Mouse (Mus musculus): ENCODE data around the gene Zfp575. TPM values are rescaled to one million over a fixed set of nuclear protein-coding genes. Genes with fewer than 3 reads are reported as not detected.

Gene Zfp575
- total RNA-seq, 1 experiment from 2014 or later: 0.48 TPM

DNA sequence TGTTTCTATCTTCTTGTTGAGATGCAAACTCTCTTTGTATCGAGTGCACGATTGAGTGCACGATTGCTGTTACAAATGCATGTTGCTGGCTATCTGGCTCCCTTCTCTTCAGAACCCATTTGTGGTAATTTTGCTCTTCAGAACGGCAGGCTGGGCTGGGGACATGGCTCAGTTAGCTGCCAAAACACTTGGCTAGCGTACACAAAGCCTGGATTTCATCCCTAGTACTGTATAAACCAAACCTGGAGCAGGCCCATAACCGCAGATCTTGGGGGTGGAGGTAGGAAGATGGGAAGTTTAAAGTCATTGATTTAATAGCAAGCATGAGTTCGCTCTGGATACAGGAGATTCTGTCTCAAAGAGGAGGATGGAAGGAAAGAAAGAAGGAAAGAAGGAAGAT is 18.1 kb upstream of the Zfp575 start:
- DNase-seq: no peak

DNA sequence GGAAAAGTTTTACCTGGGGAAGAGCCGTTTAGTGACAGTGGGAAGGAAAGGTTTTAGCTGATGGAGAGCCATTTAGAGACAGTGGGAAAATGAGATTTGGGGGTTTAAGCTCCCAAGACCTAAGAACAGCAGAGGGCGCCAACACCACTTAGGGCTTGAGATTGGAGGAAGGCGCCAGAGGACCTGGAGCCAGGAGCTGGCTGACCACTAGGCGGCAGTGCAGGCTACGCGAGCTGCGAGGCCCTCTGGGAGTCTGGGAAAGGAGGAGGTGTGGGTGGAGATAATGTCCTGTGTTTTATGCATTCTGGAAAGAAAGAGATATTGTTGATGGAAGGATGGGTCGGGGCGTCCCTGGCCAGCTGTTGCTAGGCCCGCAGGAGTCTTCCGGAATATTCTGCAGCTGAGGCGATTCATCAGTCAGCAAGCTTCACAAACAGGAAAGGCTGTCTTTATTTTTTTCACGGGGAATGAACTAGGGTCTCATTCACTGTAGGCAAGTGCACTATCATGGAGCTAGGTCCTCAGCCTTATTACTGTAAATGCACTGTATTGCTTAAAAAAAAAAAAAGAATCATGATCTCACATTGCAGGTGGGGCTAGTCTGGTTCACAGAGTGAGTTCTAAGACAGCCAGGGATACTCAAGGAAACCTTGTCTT is 13.6 kb upstream of the Zfp575 start:
- peak; percentile 98 for DNase-seq

DNA sequence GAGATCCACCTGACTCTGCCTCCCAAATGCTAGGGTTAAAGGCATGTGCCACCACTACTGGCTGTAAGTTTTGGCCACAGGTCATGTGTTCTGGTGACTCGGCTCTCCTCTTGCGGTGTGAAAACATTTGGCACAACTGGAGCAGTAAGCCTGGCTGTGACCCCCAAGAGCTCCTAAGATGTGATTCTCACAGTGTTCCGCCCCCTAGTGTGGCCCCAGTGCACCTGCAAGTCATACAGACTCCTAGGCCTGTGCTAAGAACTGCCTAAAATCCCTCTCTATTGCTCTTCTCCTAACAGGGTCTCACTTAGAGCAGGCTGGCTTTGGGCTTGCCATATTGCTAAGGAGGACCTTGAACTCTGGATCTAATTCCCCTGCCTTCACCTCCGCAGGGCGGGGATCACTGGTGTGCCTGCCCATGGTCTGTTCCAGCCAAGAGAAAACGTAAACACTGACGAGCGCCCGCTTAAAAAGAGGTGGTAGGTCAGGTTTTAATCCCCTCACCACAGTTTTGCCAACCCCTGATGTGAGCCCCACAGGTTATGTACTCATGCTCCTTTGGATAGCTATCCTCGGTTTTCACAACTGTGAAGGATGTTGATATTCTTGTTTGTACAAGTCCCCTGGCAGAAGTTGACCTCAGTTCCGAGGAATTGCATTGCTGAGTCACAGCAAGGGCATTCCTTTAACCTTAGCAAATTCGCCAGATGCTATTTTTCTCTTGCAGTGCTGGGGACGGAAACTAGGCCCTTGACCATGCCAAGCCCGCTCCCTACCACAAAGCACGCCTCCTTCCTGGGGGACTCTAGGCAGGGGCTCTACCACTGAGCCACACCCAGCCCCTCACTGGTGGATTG is 12.0 kb upstream of the Zfp575 start:
- peak; percentile 38 for DNase-seq

DNA sequence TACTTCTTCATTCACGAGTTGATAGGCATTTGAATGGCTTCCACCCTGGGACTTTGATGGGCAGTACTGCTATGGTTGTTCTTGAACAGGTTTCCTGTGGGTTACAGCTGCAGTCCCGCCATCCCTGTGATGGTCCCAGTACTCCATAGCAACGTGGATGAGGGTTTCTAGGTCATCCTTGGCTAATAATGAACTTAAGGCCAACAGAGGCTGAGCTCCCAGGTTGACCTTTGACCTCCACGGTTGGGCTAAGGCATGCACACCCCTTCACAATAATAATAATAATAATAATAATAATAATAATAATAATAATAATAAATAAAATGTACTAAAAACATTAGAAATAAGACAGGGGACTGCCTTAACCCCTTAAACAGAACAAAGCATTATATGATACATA is 10.7 kb upstream of the Zfp575 start:
- DNase-seq: no peak

DNA sequence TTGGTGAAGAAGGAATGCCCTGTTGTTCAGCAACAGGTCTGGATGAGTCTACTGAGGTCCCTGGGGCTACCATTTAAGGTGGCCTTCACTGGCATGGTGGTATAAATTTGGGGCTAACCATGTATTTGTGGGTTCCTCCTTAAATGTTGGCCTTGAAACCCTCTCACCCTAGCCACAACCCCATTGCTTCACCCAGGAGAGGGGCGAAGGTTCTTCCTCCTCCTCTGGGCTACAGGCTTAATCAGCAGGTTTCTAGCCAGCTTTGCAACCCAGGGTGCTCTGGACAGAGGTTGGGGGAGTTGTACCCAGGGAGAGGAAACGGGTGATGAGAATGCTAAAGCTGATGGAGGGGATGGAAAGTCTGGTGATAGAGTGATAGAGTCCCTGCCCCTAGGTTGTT is 8.0 kb upstream of the Zfp575 start:
- DNase-seq: no peak

DNA sequence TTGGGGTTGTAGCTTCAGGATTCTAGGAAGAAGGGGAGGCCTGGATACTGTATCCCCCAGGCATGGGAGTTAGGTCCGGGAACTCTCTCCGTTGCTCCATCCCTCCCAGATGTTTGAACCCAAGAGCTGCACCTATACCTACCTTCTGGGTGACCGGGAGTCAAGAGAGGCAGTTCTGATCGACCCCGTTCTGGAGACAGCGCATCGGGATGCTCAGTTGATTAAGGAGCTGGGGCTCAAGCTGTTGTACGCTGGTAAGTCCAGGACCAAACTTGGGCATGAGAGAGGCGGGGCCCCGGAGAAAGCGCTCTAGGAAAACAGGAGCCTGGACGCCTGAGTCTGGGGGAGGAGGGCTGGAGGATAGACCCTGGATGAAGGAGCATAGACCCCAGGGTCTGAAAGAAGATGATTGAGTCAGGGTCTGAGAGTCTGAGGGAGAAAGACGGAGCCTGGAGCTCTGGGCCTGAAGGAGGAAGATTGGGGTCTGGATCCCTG is 6.9 kb upstream of the Zfp575 start:
- DNase-seq: no peak

DNA sequence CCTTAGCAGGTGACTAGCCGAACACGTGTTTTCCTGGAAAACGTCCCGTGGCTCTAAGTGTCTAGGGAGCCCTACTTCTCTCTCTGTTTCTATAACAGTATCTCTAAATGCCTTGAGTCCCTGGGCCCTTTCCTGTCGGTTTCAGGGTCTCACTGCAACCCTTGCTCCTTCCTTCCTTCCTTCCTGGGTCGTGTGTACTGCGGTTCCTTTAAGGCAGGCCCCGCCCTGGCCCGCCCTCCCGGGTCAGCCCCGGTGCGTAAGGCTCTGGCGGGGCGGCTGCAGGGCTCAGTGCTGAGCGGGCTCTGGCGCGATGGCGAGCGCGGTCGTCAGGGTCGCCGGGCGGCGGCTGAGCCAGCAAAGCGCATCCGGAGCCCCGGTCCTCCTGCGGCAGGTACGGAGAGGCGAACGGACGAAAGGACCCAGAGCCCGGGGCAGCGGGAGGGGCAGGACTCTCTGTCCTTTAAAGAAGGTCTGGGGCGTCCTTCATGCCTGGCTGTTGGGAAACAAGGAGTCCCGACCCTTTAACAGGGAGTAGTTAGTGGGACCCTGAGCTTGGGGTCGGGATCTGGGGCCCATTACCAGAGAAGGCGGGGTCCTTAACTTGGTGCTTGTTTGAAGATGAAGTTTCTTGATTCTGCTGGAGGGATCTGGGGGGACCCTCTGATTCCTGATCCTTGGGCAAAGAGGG is 6.3 kb upstream of the Zfp575 start:
- peak; percentile 87 for DNase-seq

DNA sequence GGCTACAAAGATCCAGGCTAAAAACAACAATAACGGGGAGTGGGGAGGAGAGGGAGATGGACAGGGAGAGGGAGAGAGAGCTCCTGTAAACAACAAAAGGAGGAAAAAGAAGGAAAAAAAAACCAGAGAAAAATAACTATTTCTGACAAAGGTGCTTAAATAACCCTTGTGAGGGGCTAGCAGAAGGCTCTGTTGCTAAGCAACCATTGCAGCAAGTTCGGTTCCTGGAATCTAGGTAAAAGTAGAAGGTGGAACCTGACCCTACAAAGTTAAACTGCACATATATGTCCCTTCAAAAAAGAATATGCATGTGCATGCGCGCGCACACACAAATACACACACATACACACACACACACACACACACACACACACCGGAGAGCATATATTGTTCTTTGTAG is 5.3 kb upstream of the Zfp575 start:
- DNase-seq: no peak

DNA sequence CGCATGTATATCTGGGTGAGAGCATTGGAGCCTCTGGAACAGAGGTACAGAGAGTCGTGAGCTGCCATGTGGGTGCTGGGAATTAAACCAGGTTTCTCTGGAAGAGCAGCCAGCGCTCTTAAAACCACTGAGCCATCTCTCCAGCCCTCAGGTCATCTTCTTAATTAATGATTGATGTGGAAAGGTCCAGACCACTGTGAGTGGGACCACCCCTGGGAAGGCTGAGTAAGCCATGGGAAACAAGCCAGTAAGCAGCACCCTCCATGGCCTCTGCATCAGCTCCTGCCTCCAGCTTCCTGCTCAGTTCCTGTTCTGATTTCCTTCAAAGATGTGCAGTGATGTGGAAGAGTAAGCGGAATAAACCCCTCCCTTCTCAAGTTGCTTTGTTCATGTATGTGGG is 4.7 kb upstream of the Zfp575 start:
- no peak for DNase-seq

DNA sequence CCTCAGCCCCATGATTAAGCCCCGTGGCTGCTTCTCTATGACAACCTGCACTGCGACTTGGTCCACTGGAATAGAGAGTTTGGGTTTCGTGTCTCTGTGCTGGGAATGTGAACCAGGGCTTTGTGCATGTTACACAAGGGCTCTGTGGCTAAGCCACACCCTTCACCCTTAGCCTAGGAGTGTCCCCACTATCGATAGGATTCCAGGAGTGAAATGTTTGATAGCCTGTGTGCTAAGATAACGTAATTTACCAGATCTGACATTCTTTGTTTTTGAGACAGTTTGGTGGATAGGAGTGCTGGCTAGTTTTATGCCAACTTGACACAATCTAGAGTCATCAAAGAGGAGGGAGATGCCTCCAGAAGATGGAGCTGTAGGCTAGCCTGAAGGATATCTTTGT is 4.3 kb upstream of the Zfp575 start:
- DNase-seq: no peak

DNA sequence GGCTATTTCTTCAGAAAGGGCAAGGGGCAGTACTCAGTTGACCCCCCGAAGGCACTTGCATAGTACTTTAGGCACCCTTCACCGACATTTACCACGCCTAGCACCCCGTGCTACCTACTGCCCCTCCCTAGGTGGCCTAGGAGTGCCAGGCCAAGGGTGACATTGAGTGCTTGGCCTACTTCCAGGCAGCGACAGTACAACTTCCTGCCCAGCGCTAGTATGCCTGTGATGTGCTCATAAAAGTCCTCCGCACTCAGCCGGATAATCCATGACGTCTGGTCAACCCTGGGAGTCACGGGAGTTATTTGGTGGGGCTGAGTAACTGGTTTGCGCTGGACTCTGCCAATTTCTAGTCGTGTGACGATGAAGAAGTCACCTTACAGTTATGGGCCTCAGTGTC is 895 bp upstream of the Zfp575 start:
- DNase-seq: peak; percentile 83

DNA sequence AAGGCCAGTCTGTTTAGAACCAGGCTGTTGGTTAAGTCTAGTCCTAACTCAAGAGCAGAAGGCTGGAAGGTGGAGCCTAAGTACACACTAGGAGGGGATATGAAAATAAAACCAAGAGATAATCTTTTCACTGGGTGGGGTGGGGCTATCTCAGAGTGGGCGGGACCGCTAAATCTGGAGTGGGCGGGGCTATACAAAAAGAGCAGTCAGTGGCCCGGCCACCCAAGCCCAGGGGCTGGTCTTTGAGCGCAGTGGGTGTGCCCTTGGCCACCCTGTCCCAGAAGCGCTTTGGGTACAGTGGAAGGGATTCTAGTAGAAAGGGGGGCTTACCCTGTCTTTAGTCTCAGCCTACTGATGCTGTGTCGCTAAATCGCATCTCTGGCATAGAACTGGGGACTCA is 613 bp downstream of the Zfp575 start:
- DNase-seq: no peak

DNA sequence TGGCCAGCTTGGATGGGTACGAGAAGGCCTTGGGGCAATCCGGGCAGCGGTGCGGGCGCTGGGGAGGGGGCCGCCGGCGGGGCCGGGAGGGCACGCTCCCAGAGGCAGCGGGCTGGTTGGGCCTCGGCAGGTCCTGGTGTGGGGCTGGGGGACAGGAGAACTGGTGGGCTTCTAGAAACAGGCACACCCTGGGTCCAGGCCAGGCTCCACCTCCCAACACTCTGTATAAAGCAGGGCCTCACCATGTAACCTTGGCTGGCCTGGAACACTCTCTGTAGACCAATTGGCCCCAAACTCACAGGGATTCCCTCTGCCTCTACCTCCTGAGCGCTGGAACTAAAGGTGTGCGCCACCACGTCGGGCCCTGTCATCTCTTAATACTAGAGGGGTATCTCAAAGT is 1.4 kb downstream of the Zfp575 start:
- DNase-seq: no peak

DNA sequence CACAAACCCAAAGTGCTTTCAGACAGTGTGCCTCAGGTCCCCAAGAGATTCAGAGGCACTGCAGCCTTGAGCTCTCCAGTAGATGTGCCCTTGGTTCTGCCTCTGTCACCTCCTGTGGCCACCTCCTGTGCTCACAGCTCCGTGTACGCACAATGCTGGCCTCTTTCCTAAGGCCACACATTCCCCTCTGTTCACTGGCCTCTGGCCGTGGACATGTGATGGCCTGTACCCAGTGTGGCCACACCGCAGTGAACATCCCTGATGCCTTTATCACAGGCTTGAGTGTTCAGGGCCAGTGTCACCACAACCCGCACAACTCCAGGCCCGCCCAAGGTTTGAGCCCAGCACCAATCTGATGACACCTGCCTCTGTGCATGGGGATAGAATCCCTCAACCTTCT is 2.6 kb downstream of the Zfp575 start:
- peak; percentile 53 for DNase-seq

DNA sequence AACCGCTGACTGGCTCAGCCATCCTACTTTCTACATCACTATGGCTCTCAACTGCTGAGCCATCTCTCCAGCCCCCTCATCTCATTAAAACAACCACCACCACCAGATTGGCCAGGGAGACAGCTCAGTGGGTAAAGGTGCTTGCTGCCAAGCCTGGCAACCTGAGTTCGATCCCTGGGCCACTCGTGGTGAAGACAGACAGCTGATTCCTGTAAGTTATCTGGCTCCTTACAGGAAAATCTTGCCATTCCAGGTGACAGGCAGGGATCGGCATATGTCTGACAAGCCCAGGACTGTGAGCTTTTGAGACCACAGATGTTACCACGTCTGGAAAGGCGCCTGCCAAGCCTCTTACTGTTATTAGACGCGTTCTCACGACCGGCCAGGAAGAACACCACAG is 9.6 kb downstream of the Zfp575 start:
- no peak for DNase-seq

DNA sequence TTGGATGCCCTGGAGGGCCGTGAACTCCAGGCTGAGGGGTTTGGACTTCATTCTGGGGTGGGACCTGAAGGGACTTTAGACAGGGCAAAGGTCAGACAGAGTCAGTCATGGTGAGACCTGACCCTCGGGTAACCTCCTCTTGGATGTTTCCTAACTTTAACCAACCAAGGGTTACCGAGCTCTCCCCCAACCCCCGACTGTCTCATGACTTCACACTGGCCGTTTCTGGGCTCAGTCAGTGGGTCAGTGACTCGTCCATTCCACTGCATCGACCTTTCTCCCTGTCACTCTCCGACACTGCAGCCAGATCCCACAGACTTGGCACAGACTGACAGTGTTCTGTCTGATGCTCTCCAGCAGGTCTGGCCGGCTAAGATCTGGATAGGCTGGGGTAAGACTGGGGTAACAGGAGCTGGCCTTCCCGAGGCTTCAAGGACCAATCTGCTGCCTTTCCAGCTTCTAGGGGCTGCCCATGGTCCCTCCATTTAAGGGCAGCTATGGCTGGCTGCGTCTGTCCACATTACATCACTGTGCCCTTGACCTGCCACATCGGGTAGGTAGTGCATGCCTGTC is 13.1 kb downstream of the Zfp575 start:
- DNase-seq: peak; percentile 40

DNA sequence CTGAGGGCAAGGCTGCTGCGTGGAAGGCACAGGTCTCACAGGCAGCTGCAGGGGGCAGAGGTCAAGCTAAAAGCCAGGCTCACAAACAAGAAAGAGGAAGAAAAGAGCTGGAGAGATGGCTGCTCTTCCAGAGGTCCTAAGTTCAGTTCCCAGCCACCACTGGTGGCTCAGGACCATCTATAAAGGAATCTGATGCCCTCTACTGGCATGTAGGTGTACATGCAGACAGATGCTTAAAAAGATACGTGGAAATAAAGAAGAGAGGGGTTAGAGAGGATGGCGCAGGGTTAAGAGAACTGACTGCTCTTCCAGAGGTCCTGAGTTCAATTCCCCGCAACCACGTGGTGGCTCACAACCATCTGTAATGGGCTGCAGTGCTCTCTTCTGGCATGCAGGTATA is 15.0 kb downstream of the Zfp575 start:
- DNase-seq: no peak

DNA sequence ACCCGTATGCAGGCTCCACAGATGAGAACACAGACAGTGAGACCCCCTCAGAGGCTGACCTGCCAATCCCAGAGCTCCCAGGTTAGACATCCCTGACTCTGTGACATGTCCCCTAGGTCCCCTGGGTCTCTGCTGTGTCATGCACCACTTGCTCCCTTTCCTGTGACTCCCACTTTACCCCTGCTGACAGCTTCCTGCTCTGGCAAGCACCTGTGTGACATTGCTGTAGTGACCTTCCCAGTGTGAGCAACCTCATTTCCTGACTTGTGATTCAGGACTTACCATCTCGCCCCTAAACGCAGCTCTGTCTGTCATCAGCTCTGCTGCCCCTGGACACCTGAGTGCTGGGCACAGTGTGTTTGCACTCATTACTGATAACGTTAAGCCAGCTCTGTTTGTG is 16.4 kb downstream of the Zfp575 start:
- DNase-seq: no peak

DNA sequence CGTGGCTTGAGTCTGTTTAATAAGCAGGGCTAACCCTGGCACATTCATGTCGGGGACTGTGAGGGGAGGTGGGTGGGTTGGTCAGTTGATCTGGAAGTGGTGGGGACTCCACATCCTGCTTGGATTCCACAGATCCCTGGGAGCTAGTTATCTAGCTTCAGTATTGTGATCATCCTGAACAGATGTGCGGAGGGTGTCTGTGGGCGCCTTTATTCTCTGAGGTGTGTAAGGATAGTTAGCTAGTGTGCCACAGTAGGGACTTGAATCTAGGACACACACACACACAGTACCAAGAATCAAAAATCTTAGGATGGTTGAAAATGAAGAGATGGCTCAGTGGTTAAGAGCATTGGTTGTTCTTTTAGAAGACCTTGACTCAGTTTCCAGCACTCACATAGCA is 18.9 kb downstream of the Zfp575 start:
- DNase-seq: no peak

DNA sequence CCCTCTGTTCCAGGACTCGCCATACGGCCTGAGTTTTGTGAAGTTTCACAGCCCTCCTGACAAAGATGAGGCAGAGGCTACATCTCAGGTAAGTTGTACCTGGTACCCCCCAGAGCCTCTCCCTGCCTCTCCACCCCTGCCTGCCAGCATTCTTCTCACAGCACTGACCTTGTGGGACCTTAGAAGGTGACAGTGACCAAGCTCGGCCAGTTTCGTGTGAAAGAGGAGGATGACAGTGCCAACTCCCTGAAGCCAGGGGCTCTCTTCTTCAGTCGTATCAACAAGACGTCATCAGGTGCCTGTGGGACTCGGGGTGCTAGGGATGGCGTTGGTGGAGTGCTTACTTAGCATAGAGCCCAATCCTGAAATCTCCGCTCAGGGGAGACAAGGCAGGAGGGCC is 21.2 kb downstream of the Zfp575 start:
- no peak for DNase-seq

DNA sequence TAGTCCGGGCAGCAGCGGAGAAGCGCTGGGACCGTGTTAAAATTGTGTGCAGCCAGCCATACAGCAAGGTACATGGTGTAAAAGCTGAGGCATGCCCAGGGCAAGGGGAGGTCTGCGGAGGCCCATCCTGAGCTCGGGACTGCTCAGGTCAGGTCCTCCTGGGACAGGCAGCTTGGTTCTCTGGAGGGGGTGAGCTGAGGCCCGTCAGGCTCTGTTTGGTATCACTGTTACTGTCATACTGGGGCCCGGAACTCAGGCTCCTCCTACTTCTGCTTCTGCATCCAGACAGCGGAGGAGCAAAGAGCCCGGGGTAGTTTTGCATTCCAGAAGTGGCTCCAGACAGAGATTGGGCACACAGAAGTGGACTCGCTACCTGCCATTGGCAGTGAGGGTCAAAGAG is 21.8 kb downstream of the Zfp575 start:
- DNase-seq: no peak

DNA sequence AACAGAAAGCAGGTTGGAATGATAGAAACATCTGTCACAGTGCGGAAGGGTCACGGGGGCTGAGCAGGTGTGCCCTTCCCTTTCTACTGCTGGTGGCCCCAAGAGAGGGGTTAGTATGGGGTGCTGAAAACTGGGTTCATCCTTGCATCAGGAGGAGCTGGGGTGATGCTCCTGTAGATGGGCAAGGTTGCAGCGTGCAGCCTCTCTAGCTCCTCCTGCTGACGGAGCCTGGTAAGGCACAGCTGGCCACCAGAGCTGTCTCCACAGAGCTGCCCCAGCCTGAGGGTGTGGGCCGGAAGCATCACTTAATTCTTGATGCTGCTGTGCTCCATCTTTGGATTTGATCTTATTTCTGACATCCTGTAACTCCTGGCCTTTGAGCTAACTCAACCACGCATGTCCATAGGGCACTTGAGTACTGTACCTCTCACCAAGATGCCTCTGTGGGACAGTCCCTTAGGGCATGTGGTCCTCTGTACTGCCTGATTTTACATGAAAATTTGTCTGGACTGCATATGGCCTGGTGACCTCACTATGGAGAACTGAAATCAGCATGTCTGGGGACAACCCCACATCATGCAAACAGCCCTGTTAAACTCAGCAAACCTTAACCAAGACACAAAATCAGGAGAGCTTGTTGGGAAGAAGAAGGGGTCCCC is 22.7 kb downstream of the Zfp575 start:
- peak; percentile 86 for DNase-seq
